Mouse (Mus musculus) WW6 (cell line): Measurements from ENCODE around the gene Muc13.

Source experiments
- DNase-seq: peaks from one replicate; pipeline ENCODE4 v3.0.0-alpha.2; 2013; ENCODE audit warnings: low read depth, low spot score

Muc13 gene

GRCm38 (mm10) chr16:33769848-33770247 lies 24.0 kb upstream of the Muc13 start:
- no peak for DNase-seq

GRCm38 (mm10) chr16:33770778-33771454 lies 22.9 kb upstream of the Muc13 start:
- DNase-seq, result no peak

- DNase-seq, result no peak
Measured at GRCm38 (mm10) chr16:33772809-33773208, 21.0 kb upstream of the Muc13 start.

GRCm38 (mm10) chr16:33774972-33775371 lies 18.9 kb upstream of the Muc13 start:
- DNase-seq, result no peak

- no peak for DNase-seq
Measured at GRCm38 (mm10) chr16:33775733-33776335, 18.0 kb upstream of the Muc13 start.

- no peak for DNase-seq
Measured at GRCm38 (mm10) chr16:33776766-33777529, 16.9 kb upstream of the Muc13 start.

GRCm38 (mm10) chr16:33777607-33778006 lies 16.2 kb upstream of the Muc13 start:
- no peak for DNase-seq

- no peak for DNase-seq
Measured at GRCm38 (mm10) chr16:33781789-33782728, 11.8 kb upstream of the Muc13 start.

GRCm38 (mm10) chr16:33782729-33783091 lies 11.1 kb upstream of the Muc13 start:
- DNase-seq, result no peak

- no peak for DNase-seq
Measured at GRCm38 (mm10) chr16:33784547-33784946, 9.3 kb upstream of the Muc13 start.

- no peak for DNase-seq
Measured at GRCm38 (mm10) chr16:33785092-33785704, 8.6 kb upstream of the Muc13 start.

GRCm38 (mm10) chr16:33786657-33787390 lies 7.0 kb upstream of the Muc13 start:
- DNase-seq, result no peak

- DNase-seq, result no peak
Measured at GRCm38 (mm10) chr16:33795106-33795505, 1.3 kb downstream of the Muc13 start.

GRCm38 (mm10) chr16:33795887-33796286 lies 2.0 kb downstream of the Muc13 start:
- DNase-seq, result no peak

- DNase-seq, result no peak
Measured at GRCm38 (mm10) chr16:33796756-33797155, 2.9 kb downstream of the Muc13 start.

- no peak for DNase-seq
Measured at GRCm38 (mm10) chr16:33797860-33798259, 4.0 kb downstream of the Muc13 start.

- no peak for DNase-seq
Measured at GRCm38 (mm10) chr16:33810002-33810401, 16.2 kb downstream of the Muc13 start.

- no peak for DNase-seq
Measured at GRCm38 (mm10) chr16:33818413-33819165, 24.8 kb downstream of the Muc13 start.

GRCm38 (mm10) chr16:33820269-33821178 lies 26.7 kb downstream of the Muc13 start:
- DNase-seq, result no peak
